In genomic region chr19:5822174-5822833, GRCm38 (mm10) we compare ENCODE assay signal across 8 mouse cellular contexts. TPM values are rescaled to one million over a fixed set of nuclear protein-coding genes. Genes with fewer than 3 reads are reported as not detected.
DNase-seq lines count a peak whose midpoint lies in the region; ATAC-seq and TF ChIP-seq lines count a peak whose summit lies in the region.

No protein-coding gene starts in this region.

- no peak for TF ChIP-seq CTCF in cerebellum, adult 2 months (IDR thresholded peaks at IDR 0.05; ENCODE audit: borderline replicate concordance, insufficient read depth, low read depth, low read length)

- no peaks in the 10 kb centered on the region for H3K9me3 ChIP-seq in liver, embryonic 13.5 days (replicated peaks)
- H3K9me3 ChIP-seq in liver, embryonic 11.5 days (ENCODE audit: control insufficient read depth, low read length), result no peaks in the 10 kb centered on the region
- H3K9me3 ChIP-seq in embryonic facial prominence, embryonic 15.5 days (replicated peaks), result no peaks in the 10 kb centered on the region
- H3K9me3 ChIP-seq in kidney, embryonic 16.5 days (ENCODE audit: low read length), result no peaks in the 10 kb centered on the region

- ATAC-seq in liver, embryonic 13.5 days (ENCODE audit: low read depth), result no peak
- no peak for ATAC-seq in liver, embryonic 11.5 days (replicated peaks; ENCODE audit: low FRiP score)
- ATAC-seq in embryonic facial prominence, embryonic 15.5 days (ENCODE audit: insufficient number of reproducible peaks, low FRiP score, low TSS enrichment, low read depth), result no peak
- no peak for ATAC-seq in kidney, embryonic 16.5 days (ENCODE audit: low FRiP score, low TSS enrichment)
- ATAC-seq in inflammation-experienced regulatory T-cells, adult 6 months, result no peak

- peaks cover 4% of the 10 kb centered on the region; the same call in 1 of the 2 replicates for H3K36me3 ChIP-seq in liver, embryonic 13.5 days
- no peaks in the 10 kb centered on the region for H3K36me3 ChIP-seq in liver, embryonic 11.5 days (ENCODE audit: control insufficient read depth, insufficient read depth, low read length)
- no peaks in the 10 kb centered on the region for H3K36me3 ChIP-seq in embryonic facial prominence, embryonic 15.5 days
- no peaks in the 10 kb centered on the region for H3K36me3 ChIP-seq in kidney, embryonic 16.5 days (ENCODE audit: insufficient read depth, low read length)

- H3K27ac ChIP-seq in cerebellum, adult 2 months (ENCODE audit: insufficient read depth, low read length), result peak overlapping the region; percentile 42
- peak overlapping the region; percentile 76; the same call in 1 of the 2 replicates for H3K27ac ChIP-seq in liver, embryonic 13.5 days
- no peak overlapping the region for H3K27ac ChIP-seq in liver, embryonic 11.5 days (ENCODE audit: low read depth, low read length)
- H3K27ac ChIP-seq in embryonic facial prominence, embryonic 15.5 days (replicated peaks), result peak overlapping the region; percentile 52
- H3K27ac ChIP-seq in kidney, embryonic 16.5 days (ENCODE audit: low read length), result peak overlapping the region; percentile 53

- H3K4me1 ChIP-seq in cerebellum, adult 2 months (ENCODE audit: control insufficient read depth, insufficient read depth, low read length), result peaks cover 45% of the 10 kb centered on the region
- H3K4me1 ChIP-seq in liver, embryonic 13.5 days (replicated peaks), result peaks cover 71% of the 10 kb centered on the region
- H3K4me1 ChIP-seq in liver, embryonic 11.5 days (replicated peaks; ENCODE audit: control insufficient read depth, insufficient read depth, low read length), result peaks cover 46% of the 10 kb centered on the region
- peaks cover 49% of the 10 kb centered on the region for H3K4me1 ChIP-seq in embryonic facial prominence, embryonic 15.5 days
- peaks cover 69% of the 10 kb centered on the region for H3K4me1 ChIP-seq in kidney, embryonic 16.5 days (ENCODE audit: insufficient read depth, low read length)

- peak; percentile 63 to 82 for DNase-seq in cerebellum, adult 2 months
- DNase-seq in cerebellum, postnatal 4 days (ENCODE audit: low spot score in 2 of 2), result no peak
- no peak for DNase-seq in liver, embryonic 13.5 days
- DNase-seq in liver, embryonic 11.5 days (ENCODE audit: low spot score), result no peak
- no peak for DNase-seq in adrenal gland, postnatal 10 days

- H3K27me3 ChIP-seq in cerebellum, adult 2 months (ENCODE audit: control insufficient read depth, insufficient read depth, low read length), result no peaks in the 10 kb centered on the region
- no peaks in the 10 kb centered on the region for H3K27me3 ChIP-seq in liver, embryonic 13.5 days
- no peaks in the 10 kb centered on the region for H3K27me3 ChIP-seq in liver, embryonic 11.5 days (replicated peaks; ENCODE audit: control insufficient read depth, insufficient read depth, low read length)
- no peaks in the 10 kb centered on the region for H3K27me3 ChIP-seq in embryonic facial prominence, embryonic 15.5 days
- no peaks in the 10 kb centered on the region for H3K27me3 ChIP-seq in kidney, embryonic 16.5 days (ENCODE audit: insufficient read depth, low read length)

- no peak overlapping the region for H3K4me3 ChIP-seq in cerebellum, adult 2 months (replicated peaks; ENCODE audit: insufficient read depth, low read depth, low read length)
- no peak overlapping the region for H3K4me3 ChIP-seq in liver, embryonic 13.5 days (replicated peaks)
- H3K4me3 ChIP-seq in liver, embryonic 11.5 days (ENCODE audit: low read depth, low read length), result no peak overlapping the region
- no peak overlapping the region for H3K4me3 ChIP-seq in embryonic facial prominence, embryonic 15.5 days (replicated peaks)
- no peak overlapping the region for H3K4me3 ChIP-seq in kidney, embryonic 16.5 days (ENCODE audit: low read length)

- 8% methylated on average over 12 of the region's 12 CpGs for WGBS in cerebellum, adult 2 months
- WGBS in liver, embryonic 13.5 days (ENCODE audit: insufficient replicate concordance), result 77% methylated on average over 12 of the region's 12 CpGs
- whole genome bisulfite sequencing in liver, embryonic 11.5 days, result 70% methylated on average over 12 of the region's 12 CpGs
- WGBS in embryonic facial prominence, embryonic 15.5 days, result 15% methylated on average over 12 of the region's 12 CpGs
- WGBS in kidney, embryonic 16.5 days, result 30% methylated on average over 12 of the region's 12 CpGs

- peak overlapping the region; percentile 20; the same call in 1 of the 2 replicates for H3K9ac ChIP-seq in liver, embryonic 13.5 days
- no peak overlapping the region for H3K9ac ChIP-seq in liver, embryonic 11.5 days (ENCODE audit: low read depth, low read length)
- no peak overlapping the region for H3K9ac ChIP-seq in embryonic facial prominence, embryonic 15.5 days
- 0 out of 2 replicates have a peak overlapping the region, but pooled peaks have one; percentile 2 for H3K9ac ChIP-seq in kidney, embryonic 16.5 days (replicated peaks; ENCODE audit: low read length)

- TF ChIP-seq POLR2A in cerebellum, adult 2 months (IDR thresholded peaks at IDR 0.05; ENCODE audit: borderline replicate concordance, insufficient read depth, low read length), result no peak

- H3K4me2 ChIP-seq in liver, embryonic 13.5 days, result no peak overlapping the region
- no peak overlapping the region for H3K4me2 ChIP-seq in liver, embryonic 11.5 days
- H3K4me2 ChIP-seq in embryonic facial prominence, embryonic 15.5 days (replicated peaks), result no peak overlapping the region; the same call in 1 of the 2 replicates
- 0 out of 2 replicates have a peak overlapping the region, but pooled peaks have one; percentile 12 for H3K4me2 ChIP-seq in kidney, embryonic 16.5 days (replicated peaks; ENCODE audit: low read depth, low read length)

RNA-seq across cellular contexts. Expression of gene Scyl1, which starts 51.1 kb away (rescaled TPM):
- polyA plus RNA-seq in cerebellum, adult 2 months (2012; rRNA removed), result 158 and 170 TPM in 2 replicates
- polyA plus RNA-seq in liver, embryonic 13.5 days (2015; fragmentation: Nextera tagmentation; extraction: Ambion mirVana), result 25.2 and 27.5 TPM in 2 replicates
- 57.1 and 58.6 TPM in 2 replicates for polyA plus RNA-seq in liver, embryonic 11.5 days (2014; fragmentation: Nextera tagmentation; extraction: Ambion mirVana)
- 81.4 and 81.8 TPM in 2 replicates for polyA plus RNA-seq in embryonic facial prominence, embryonic 15.5 days (2015; fragmentation: Nextera tagmentation; extraction: Ambion mirVana)
- polyA plus RNA-seq in kidney, embryonic 16.5 days (2015; fragmentation: Nextera tagmentation; extraction: Ambion mirVana), result 82.9 and 85.3 TPM in 2 replicates
- 10 to 100 TPM; 14.2 to 19.5 (median 15.4) TPM for polyA plus RNA-seq in inflammation-experienced regulatory T-cells, adult 6 months (2017; shearing (Covaris generic))
- 10 to 100 TPM; 86.7 to 96.5 TPM for total RNA-seq in adrenal gland, postnatal 10 days (2021)

RNA-seq across cellular contexts. Expression of gene Frmd8, which starts 52.8 kb away (rescaled TPM):
- 23.4 and 28.3 TPM in 2 replicates for polyA plus RNA-seq in cerebellum, adult 2 months (2012; rRNA removed)
- polyA plus RNA-seq in liver, embryonic 13.5 days (2015; fragmentation: Nextera tagmentation; extraction: Ambion mirVana), result 13.9 and 15.8 TPM in 2 replicates
- polyA plus RNA-seq in liver, embryonic 11.5 days (2014; fragmentation: Nextera tagmentation; extraction: Ambion mirVana), result 26.8 and 27.9 TPM in 2 replicates
- polyA plus RNA-seq in embryonic facial prominence, embryonic 15.5 days (2015; fragmentation: Nextera tagmentation; extraction: Ambion mirVana), result 32.5 and 37.4 TPM in 2 replicates
- 50.6 and 52.9 TPM in 2 replicates for polyA plus RNA-seq in kidney, embryonic 16.5 days (2015; fragmentation: Nextera tagmentation; extraction: Ambion mirVana)
- 10 to 100 TPM; 57.3 to 71.3 (median 60.1) TPM for polyA plus RNA-seq in inflammation-experienced regulatory T-cells, adult 6 months (2017; shearing (Covaris generic))
- 10 to 100 TPM; 29.0 to 34.8 TPM for total RNA-seq in adrenal gland, postnatal 10 days (2021)

RNA-seq across cellular contexts. Expression of gene Slc25a45, which starts 55.3 kb away (rescaled TPM):
- 4.3 and 5.0 TPM in 2 replicates for polyA plus RNA-seq in cerebellum, adult 2 months (2012; rRNA removed)
- polyA plus RNA-seq in liver, embryonic 13.5 days (2015; fragmentation: Nextera tagmentation; extraction: Ambion mirVana), result 5.7 and 6.8 TPM in 2 replicates
- 7.5 and 8.2 TPM in 2 replicates for polyA plus RNA-seq in liver, embryonic 11.5 days (2014; fragmentation: Nextera tagmentation; extraction: Ambion mirVana)
- 5.9 and 7.5 TPM in 2 replicates for polyA plus RNA-seq in embryonic facial prominence, embryonic 15.5 days (2015; fragmentation: Nextera tagmentation; extraction: Ambion mirVana)
- polyA plus RNA-seq in kidney, embryonic 16.5 days (2015; fragmentation: Nextera tagmentation; extraction: Ambion mirVana), result 14.8 and 15.7 TPM in 2 replicates
- 10 to 100 TPM; 48.8 to 54.8 (median 54.1) TPM for polyA plus RNA-seq in inflammation-experienced regulatory T-cells, adult 6 months (2017; shearing (Covaris generic))
- 10 to 100 TPM; 13.4 to 14.2 TPM for total RNA-seq in adrenal gland, postnatal 10 days (2021)

Comparison
In these comparisons a context has a peak if more than half of its experiments do, and no peak if none do; other contexts are left out.
1. DNase-seq: peak in cerebellum, adult 2 months (2 of 2); none in cerebellum, postnatal 4 days (0 of 2), liver, embryonic 13.5 days (single experiment), liver, embryonic 11.5 days (single experiment) and adrenal gland, postnatal 10 days (single experiment).
2. H3K9ac ChIP-seq: peak in liver, embryonic 13.5 days (single experiment) and kidney, embryonic 16.5 days (single experiment); none in liver, embryonic 11.5 days (single experiment) and embryonic facial prominence, embryonic 15.5 days (single experiment).